Mouse (Mus musculus) heart, embryonic 16.5 days (tissue): ENCODE data around the gene Pdgfc. TPM values are rescaled to one million over a fixed set of nuclear protein-coding genes. Genes with fewer than 3 reads are reported as not detected.

Source experiments
- ATAC-seq: fragments of 200-750 bp; cut with Nextera tagmentation; replicated peaks from 2 replicates; pipeline ENCODE4 v1.8.0; 2017; ENCODE audit warnings: moderate number of reproducible peaks; ENCODE audit not compliant: insufficient read depth, low FRiP score; ENCODE audit errors: extremely low read depth
- H3K27ac ChIP-seq: fragments of 300-500 bp; sonication (generic); 2 replicates; pipeline ENCODE4 v1.5.1; 2014; ENCODE audit warnings: mild to moderate bottlenecking, low read length, control low read depth, moderate library complexity
- H3K27me3 ChIP-seq: fragments of 300-500 bp; sonication (generic); 2 replicates; pipeline ENCODE4 v1.6.1; 2014; ENCODE audit warnings: low read length, mixed read lengths; ENCODE audit not compliant: control insufficient read depth, insufficient read depth
- H3K36me3 ChIP-seq: fragments of 300-500 bp; sonication (generic); 2 replicates; pipeline ENCODE4 v1.6.1; 2014; ENCODE audit not compliant: control insufficient read depth, insufficient read depth
- H3K4me1 ChIP-seq: fragments of 300-500 bp; sonication (generic); 2 replicates; pipeline ENCODE4 v1.6.1; 2014; ENCODE audit warnings: low read length, mixed read lengths; ENCODE audit not compliant: control insufficient read depth, insufficient read depth
- H3K4me2 ChIP-seq: fragments of 300-500 bp; sonication (generic); 2 replicates; pipeline ENCODE4 v1.6.1; 2014; ENCODE audit warnings: low read depth, mild to moderate bottlenecking, control low read depth, low read length
- H3K4me3 ChIP-seq: fragments of 300-500 bp; sonication (generic); 2 replicates; pipeline ENCODE4 v1.5.1; 2014; ENCODE audit warnings: mild to moderate bottlenecking, control low read depth, low read length
- H3K9ac ChIP-seq: fragments of 300-500 bp; sonication (generic); 2 replicates; pipeline ENCODE4 v1.6.1; 2014; ENCODE audit warnings: low read length, control low read depth
- H3K9me3 ChIP-seq: fragments of 300-500 bp; sonication (generic); replicated peaks from 2 replicates; pipeline ENCODE4 v1.6.1; 2016; ENCODE audit warnings: low read length; ENCODE audit not compliant: control insufficient read depth
- WGBS: fragments of 180-500 bp; shearing (Covaris S2); extraction: QIAGEN DNeasy Blood & Tissue Kit; methylation state at CpG from one replicate; pipeline ENCODE4 v1.1.7; 2014; 5-methylcytosine and 5-hydroxymethylcytosine counted together
- polyA plus RNA-seq: library from polyadenylated mRNA; unstranded; fragments of >200 nt; fragmentation: Nextera tagmentation; extraction: Ambion mirVana; gene quantifications from 2 replicates; pipeline ENCODE4 v1.2.1, GENCODE M21; 2015

Pdgfc gene
- polyA plus RNA-seq, 1 experiment from 2014 or later = 3.4 TPM

- no peak overlapping the region for H3K4me3 ChIP-seq
- no peak overlapping the region for H3K27ac ChIP-seq
- H3K4me2 ChIP-seq = no peak overlapping the region
- no peaks in the 10 kb centered on the region for H3K4me1 ChIP-seq
- ATAC-seq = no peak
- H3K36me3 ChIP-seq = no peaks in the 10 kb centered on the region
- no peaks in the 10 kb centered on the region for H3K9me3 ChIP-seq
- H3K9ac ChIP-seq = no peak overlapping the region
- no peaks in the 10 kb centered on the region for H3K27me3 ChIP-seq
- 80% methylated on average over 1 of the region's 1 CpGs for WGBS
Observed at GRCm38 (mm10) chr3:81057719-81058118, 21.5 kb downstream of the Pdgfc start.

GRCm38 (mm10) chr3:81058527-81059031 is 22.4 kb downstream of the Pdgfc start:
- H3K36me3 ChIP-seq = no peaks in the 10 kb centered on the region
- H3K4me2 ChIP-seq = no peak overlapping the region
- no peak overlapping the region for H3K27ac ChIP-seq
- no peak overlapping the region for H3K9ac ChIP-seq
- no peaks in the 10 kb centered on the region for H3K9me3 ChIP-seq
- H3K4me1 ChIP-seq = no peaks in the 10 kb centered on the region
- H3K4me3 ChIP-seq = no peak overlapping the region
- H3K27me3 ChIP-seq = no peaks in the 10 kb centered on the region
- ATAC-seq = no peak
- WGBS = 42% methylated on average over 4 of the region's 4 CpGs

- no peak for ATAC-seq
Observed at GRCm38 (mm10) chr3:81068550-81068949, 32.3 kb downstream of the Pdgfc start.

GRCm38 (mm10) chr3:81101136-81101535 is 64.9 kb downstream of the Pdgfc start:
- H3K4me2 ChIP-seq = no peak overlapping the region
- no peak overlapping the region for H3K27ac ChIP-seq
- H3K36me3 ChIP-seq = no peaks in the 10 kb centered on the region
- H3K9ac ChIP-seq = no peak overlapping the region
- ATAC-seq = no peak
- H3K27me3 ChIP-seq = no peaks in the 10 kb centered on the region
- peaks cover 5% of the 10 kb centered on the region; the same call in 1 of the 2 replicates for H3K4me1 ChIP-seq
- WGBS = 83% methylated on average over 1 of the region's 1 CpGs
- H3K4me3 ChIP-seq = no peak overlapping the region
- no peaks in the 10 kb centered on the region for H3K9me3 ChIP-seq

More at GRCm38 (mm10) chr3:81068550-81068949, 32.3 kb downstream of the Pdgfc start:
- no peaks in the 10 kb centered on the region for H3K9me3 ChIP-seq
- H3K9ac ChIP-seq = no peak overlapping the region
- no peak overlapping the region for H3K4me3 ChIP-seq
- H3K27ac ChIP-seq = no peak overlapping the region
- H3K4me2 ChIP-seq = no peak overlapping the region
- 41% methylated on average over 2 of the region's 2 CpGs for WGBS
- no peaks in the 10 kb centered on the region for H3K27me3 ChIP-seq
- no peaks in the 10 kb centered on the region for H3K4me1 ChIP-seq
- H3K36me3 ChIP-seq = no peaks in the 10 kb centered on the region

- H3K27ac ChIP-seq = no peak overlapping the region
- H3K4me1 ChIP-seq = peaks cover 2% of the 10 kb centered on the region; the same call in 1 of the 2 replicates
- H3K4me2 ChIP-seq = no peak overlapping the region
- no peak overlapping the region for H3K9ac ChIP-seq
- H3K4me3 ChIP-seq = no peak overlapping the region
- ATAC-seq = no peak
- WGBS = 40% methylated on average over 3 of the region's 3 CpGs
- no peaks in the 10 kb centered on the region for H3K27me3 ChIP-seq
- no peaks in the 10 kb centered on the region for H3K36me3 ChIP-seq
- no peaks in the 10 kb centered on the region for H3K9me3 ChIP-seq
Observed at GRCm38 (mm10) chr3:81102158-81102876, 66.1 kb downstream of the Pdgfc start.

GRCm38 (mm10) chr3:81102877-81103420 is 66.7 kb downstream of the Pdgfc start:
- H3K36me3 ChIP-seq = no peaks in the 10 kb centered on the region
- no peak overlapping the region for H3K27ac ChIP-seq
- WGBS = 79% methylated on average over 5 of the region's 5 CpGs
- H3K4me2 ChIP-seq = no peak overlapping the region
- H3K9me3 ChIP-seq = no peaks in the 10 kb centered on the region
- no peak for ATAC-seq
- H3K4me1 ChIP-seq = peaks cover 2% of the 10 kb centered on the region; the same call in 1 of the 2 replicates
- H3K4me3 ChIP-seq = no peak overlapping the region
- no peak overlapping the region for H3K9ac ChIP-seq
- no peaks in the 10 kb centered on the region for H3K27me3 ChIP-seq

- Histone ChIP-seq H3K4me2 (no peak overlapping the region), H3K27ac (no peak overlapping the region), H3K27me3 (no peaks in the 10 kb centered on the region), H3K4me1 (no peaks in the 10 kb centered on the region), H3K4me3 (no peak overlapping the region), H3K9ac (no peak overlapping the region), H3K36me3 (no peaks in the 10 kb centered on the region), H3K9me3 (no peaks in the 10 kb centered on the region)
- ATAC-seq = no peak
- 31% methylated on average over 1 of the region's 1 CpGs for WGBS
Observed at GRCm38 (mm10) chr3:81107515-81107914, 71.3 kb downstream of the Pdgfc start.

- H3K27me3 ChIP-seq = no peaks in the 10 kb centered on the region
- no peak overlapping the region for H3K27ac ChIP-seq
- 89% methylated on average over 1 of the region's 1 CpGs for WGBS
- no peaks in the 10 kb centered on the region for H3K9me3 ChIP-seq
- no peaks in the 10 kb centered on the region for H3K36me3 ChIP-seq
- no peak overlapping the region for H3K4me3 ChIP-seq
- H3K4me2 ChIP-seq = no peak overlapping the region
- no peak for ATAC-seq
- H3K9ac ChIP-seq = no peak overlapping the region
- H3K4me1 ChIP-seq = no peaks in the 10 kb centered on the region
Observed at GRCm38 (mm10) chr3:81110968-81111367, 74.8 kb downstream of the Pdgfc start.

- Histone ChIP-seq H3K9ac (no peak overlapping the region), H3K27ac (no peak overlapping the region), H3K4me1 (no peaks in the 10 kb centered on the region), H3K9me3 (no peaks in the 10 kb centered on the region), H3K27me3 (no peaks in the 10 kb centered on the region), H3K4me3 (no peak overlapping the region), H3K36me3 (no peaks in the 10 kb centered on the region), H3K4me2 (no peak overlapping the region)
- 84% methylated on average over 3 of the region's 3 CpGs for WGBS
- ATAC-seq = no peak
Observed at GRCm38 (mm10) chr3:81112892-81113291, 76.7 kb downstream of the Pdgfc start.
